Mouse (Mus musculus) naive thymus-derived CD4-positive, alpha-beta T cell, adult 2 months (primary cell): ENCODE measurements around the gene Marcksl1.

Experiments
- DNase-seq: peaks from one replicate; pipeline ENCODE4 v3.0.0-alpha.2; 2011; ENCODE audit warnings: low read depth

The Marcksl1 gene

DNA sequence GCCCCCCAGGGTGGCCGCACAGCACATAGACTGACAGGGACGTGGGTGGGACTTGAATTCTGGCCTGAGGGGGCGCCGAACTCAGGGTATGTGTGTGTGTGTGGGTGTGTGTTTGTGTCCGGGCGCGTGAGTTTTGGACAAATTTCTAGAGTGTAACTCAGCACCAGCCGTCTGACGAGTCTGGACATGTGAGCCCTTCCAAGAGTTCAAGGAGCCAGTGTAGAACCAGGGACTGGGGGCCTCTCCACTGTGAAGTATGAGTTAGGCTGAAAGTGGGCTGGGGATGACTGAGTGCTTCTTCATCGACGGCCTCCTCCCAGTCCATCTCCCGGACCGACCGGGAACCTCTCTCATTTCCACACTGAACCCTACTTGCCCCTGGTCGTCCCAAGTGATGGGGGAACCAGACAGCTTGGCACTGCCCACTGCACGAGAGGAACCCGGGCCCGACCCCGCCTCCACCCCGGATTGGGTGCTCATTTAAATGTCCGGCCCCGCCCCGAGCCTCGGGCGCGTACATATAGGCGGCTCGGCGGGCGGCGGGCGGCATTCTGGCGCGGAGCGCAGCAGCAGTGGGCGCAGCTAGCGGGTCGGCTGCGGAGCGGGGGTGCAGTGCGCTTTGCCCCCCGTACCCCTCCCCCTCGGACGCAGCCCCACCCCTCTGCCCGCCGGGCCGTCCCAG is at the start of gene Marcksl1:
Gene Marcksl1, plus strand, starts transcription at position 496 of the 682 bp plus-strand sequence.
- DNase-seq = peak; percentile 81

DNA sequence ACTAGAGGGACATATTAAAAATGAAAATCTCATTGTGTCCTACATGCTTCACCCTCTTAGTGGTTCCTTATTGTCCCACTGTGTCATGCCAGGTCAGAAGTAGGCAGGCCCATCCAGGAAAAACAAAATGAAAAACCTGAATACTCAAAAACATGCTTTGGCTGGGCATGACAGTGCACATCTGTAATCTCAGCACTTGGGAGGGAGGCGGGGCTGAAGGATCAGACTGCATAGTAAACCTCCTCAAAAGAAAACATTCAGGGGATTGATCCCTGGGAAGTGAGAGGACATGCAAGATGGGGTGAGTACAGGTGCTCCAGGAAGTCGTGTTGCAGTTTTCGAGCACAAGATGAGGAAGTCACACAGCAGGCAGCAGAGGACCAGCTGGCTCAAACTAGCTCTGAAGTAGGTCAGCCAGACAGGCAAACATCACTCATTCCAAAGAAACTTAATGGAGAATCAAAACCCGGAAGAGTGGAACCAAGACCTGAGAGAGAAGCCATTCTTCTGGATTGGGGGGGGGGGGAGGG is 49.0 kb upstream of the Marcksl1 start:
- no peak for DNase-seq

DNA sequence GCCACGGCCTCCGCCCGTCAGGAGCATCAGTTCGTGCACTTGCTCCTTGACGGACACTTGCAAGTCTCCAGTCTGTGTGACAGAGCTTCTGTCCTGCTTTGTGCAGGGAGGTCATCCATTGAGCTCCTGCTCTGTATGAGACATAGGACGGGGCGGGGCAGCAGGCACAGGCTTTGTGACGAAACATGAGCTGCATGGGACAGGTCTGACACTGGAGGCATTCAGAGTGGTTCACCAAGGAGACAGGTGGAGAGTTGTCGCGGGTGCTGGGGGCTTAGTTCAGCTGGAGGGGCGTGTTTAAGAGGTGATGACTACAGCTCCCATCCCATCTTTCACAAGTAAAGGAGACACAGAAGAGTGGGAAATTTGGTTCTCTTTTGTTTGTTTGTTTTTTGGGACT is 37.3 kb upstream of the Marcksl1 start:
- no peak for DNase-seq

DNA sequence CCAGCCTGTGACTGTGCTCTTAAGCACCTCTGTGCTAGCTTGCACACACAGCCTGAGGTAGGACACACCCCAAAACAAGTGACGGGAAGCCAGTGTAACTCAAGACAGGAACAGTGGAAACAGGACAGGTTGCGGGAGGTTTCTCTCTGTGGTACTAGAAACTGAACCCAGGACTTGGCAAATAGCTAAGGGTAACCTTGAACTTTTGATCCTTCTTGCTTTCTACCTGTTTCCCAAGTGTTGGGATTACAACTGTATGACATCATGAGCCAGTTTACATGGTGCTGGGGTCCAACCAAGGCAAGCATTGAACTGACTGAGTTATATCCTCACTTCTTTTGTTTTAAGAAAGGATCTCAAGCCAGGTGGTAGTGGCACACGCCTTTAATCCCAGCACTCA is 33.5 kb upstream of the Marcksl1 start:
- no peak for DNase-seq

DNA sequence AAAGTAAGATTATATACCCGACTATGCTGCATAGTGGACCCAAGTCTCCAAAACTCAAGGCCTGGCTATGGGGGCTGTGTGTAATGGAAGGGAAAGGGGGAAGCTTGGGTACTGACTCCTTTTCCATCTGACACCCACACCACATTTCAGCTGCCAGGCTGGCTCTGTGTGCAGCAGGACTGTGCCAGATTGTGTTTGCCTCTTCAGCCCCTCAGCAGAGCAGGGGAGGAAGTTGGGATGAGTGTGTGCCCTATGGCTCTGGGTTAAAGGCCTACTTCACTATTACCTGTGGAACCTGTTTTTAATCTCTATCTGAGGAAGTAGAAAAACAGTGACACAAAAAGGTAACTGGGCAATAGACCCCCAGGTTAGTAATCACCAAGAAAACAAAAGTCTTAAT is 32.3 kb upstream of the Marcksl1 start:
- no peak for DNase-seq

DNA sequence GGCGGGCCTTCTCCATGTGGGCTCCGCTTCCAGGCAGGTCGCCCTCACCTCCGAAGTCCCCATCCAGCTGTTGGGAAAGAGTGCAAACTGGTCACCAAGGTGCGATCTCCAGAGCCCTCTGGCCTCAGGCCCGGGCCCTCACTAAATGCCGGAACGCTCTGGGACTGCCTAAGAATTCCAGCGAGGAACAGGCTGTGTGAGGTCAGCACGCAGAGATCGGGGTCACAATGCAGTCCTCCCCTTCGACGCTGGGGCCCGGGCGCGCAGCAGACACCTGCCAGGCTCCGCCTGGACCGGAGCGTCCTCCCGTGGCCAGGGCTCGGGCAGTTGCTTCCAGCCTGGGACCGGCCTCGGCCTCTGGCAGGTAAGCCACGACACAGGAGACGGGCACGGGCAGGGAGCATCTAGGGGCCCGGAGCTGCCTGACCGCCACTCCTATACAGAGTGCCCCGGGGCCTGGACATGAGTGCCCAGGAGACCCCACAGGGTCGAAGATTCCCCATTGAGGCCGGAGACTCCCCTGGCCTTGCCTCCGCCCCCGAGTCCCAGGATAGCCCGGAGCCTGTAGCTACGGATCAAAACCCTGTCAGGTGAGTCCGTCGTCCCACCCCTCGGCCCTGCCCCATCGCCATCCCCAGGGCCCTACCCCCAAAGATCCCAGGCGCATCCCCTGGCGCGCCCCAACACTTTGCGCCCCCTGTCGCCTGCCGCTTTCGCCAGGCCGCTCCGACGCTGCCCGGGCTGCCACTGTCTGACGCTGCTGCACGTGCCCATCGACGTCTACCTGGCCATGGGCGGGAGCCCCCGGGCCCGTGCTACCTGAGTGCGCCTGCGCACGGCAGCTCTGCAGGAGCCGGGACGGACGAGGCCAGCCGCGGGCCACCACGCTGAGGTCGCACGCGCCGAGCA is 22.2 kb upstream of the Marcksl1 start, which contains the start of the genes Tssk3 and Fam229a:
Gene Tssk3, minus strand, starts transcription at position 51 of the 909 bp plus-strand sequence.
Gene Fam229a, plus strand, starts transcription at position 219 of the 909 bp plus-strand sequence.
- no peak for DNase-seq

DNA sequence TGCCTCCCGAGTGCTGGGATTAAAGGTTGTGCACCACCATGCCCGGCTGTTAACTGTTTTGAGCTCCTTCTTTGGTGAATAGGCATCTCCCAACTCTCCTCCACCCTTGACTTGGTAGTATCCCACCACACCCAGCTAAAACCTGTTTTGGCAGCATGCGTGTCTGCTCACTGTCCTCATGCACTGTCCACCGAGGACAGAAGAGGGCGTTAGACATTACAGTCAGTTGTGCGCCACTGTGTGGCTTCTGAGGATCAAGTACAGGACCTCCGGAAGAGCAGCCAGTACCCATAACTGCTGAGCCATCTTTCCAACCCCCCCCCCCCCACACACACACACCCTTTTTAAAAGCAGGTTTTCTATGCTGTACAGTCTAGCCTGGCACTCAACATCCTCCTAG is 18.7 kb upstream of the Marcksl1 start:
- DNase-seq = no peak

DNA sequence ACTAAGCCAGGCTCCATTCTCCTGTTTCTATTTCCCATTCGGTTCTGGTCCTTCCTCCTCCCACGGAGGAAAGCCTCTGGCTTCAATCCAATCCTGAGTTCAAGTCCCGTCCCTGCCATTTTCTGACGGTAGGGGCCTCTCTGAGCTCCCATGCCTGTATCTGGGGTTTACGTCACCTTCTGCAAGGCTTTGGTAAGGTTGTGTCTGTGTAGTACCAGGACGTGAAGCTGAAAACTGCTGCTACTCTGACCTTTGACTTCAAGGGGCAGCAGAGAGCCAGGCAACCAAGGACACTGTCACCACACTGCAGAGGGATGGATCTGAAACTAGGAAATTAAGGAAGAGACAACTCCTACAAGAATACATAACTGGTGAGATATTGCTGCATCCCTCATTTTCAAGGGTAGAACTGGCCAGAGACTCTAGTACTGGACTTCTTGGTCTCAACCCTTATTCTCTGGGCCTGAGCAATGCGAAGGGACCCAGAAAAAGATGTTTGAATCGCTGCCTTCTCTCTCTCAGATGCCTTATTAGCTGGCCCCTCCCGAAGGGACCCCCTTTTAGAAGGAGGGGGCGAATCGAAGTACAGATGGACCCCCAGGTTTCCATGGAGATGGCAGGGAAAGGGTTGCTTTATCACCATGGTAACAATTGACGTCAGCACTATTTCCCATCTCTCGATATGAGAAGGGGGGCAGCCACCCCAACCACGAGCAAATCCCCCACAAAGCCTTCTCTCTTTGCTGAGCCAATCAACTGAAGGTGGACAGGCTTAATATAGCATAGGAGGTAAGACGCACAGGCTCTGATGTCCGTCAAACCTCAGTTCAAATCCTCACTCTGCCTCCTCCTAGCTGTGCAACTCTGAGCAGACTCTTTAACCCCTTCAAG is 17.5 kb upstream of the Marcksl1 start:
- peak; percentile 42 for DNase-seq

DNA sequence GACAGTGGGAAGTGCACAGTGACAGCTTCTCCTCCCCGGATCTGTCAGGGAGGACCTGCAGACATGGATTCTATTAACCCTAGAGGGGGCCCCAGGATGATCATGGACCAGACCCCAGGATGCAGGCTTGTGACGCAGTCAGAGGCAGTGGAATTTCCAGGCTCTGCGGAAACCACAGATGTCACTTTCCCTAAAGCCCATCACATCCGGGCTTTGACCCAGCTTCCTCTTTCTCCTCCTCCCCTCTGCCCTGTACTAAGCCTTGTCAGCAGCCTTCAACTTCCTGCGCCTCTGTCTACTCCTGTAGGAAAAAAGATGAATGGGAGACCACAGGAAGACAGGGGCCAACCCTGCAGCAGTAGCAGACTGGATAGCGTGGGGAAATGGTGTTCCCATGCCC is 16.8 kb upstream of the Marcksl1 start:
- peak; percentile 46 for DNase-seq

DNA sequence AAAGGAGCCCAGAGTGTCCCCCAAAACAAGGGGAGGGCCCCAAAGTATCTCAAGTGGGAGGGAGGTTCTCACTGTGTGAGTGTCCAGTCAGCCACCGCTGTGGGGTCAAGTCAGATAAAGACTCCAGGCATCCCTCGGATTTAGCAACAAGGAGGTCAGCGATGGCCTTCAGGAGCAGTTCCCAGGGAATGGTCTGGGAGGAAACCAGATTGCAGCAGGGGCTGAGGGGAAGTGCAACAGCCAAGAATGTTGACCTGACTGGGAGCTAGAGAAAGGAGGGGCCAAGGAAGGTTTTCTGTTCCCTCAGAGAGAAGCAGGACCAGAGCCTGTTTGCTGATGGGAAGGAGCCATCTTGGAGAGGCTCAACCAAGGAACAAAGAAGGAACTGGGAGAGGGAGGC is 14.4 kb upstream of the Marcksl1 start:
- DNase-seq = no peak

DNA sequence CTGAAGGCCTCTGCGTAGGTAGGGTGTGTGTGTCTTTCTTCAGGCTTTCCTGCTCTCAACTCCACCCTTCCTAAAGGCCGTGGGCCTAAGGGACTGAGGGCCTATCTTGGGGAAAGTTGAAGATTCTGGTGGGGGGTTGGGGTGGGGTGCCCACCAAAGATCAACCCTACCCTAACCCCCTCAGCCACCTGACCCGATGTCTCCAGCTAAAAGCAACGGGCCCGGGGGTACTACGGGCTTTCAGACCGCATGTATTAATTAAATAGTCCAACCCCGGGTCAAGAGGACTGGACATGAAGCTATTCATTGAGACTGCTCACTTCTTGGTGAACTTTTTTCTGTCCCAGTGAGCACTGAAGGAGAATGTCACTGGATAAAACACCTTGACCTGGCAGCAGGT is 13.4 kb upstream of the Marcksl1 start:
- no peak for DNase-seq

DNA sequence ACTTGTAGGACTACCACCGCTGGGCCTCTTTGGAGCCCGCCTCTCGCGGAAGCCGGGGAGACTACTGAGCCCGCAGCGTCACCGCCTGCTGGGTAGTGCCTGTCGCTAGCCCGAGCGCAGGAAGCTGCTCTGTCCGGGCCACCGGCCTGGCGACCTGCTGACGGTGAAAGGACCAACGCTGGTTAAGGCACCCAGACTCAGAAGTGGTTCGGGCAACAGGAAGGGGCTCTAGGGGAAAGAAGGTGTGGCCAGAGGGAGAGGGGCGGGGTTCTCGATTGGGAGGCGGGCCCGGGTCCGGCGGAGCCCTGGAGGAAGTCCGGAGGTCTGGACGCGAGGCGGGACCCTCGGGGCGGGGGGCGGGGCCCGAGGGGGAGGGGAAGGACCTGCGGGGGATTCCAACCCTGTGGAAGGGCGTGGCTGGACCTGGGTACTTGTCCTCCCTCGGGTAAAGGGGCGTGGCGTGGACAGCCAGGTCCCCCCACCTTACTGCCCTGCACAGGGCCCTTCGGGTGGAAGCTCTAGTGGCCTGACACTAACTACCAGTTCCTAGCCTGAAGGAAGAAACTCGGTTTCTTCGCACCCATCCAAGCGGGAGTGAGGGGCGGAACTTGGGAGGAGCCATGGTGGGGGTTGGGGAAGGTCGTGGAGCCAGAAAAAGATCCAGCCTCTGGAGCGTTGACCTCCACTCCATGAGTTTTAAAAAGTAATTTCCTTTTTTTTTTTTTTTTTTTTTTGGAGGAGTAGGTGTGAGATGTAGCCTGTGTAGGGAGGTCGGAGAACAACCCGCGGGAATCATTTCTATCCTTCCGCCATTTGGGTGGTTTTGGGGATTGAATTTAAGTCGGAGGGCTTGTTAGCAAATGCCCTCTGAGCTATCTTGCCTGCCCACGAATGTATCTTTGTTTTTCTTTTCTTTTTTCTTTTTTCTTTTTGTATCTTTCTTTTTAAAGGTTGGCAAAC is 12.5 kb upstream of the Marcksl1 start:
- peak; percentile 74 for DNase-seq

DNA sequence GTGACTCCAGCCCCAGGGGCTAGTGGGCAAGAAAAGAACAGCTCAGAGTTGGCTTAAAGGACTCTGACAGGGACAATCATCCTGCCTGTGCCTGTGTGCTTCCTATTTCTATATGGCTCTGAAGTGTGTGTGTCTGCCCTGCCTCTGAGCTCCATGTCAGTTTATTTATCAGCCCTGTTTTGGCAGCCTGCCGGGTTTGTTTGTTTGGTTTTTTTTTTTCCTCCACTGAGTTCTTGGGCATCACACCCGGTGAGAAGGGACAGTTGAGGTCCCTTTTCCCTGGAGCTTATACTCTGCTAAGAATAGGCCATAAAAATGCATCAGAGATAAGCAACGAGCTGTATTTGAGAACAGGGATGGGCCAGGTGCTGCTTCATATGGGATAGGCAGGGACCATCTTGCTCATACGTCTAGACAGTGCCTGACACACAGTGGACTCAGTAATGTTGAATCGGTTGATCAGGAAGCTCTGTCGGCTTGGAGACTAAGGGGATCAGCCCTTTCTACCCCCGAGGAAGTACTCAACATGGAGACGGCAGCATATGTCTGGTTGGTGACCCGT is 11.0 kb upstream of the Marcksl1 start:
- DNase-seq = no peak

DNA sequence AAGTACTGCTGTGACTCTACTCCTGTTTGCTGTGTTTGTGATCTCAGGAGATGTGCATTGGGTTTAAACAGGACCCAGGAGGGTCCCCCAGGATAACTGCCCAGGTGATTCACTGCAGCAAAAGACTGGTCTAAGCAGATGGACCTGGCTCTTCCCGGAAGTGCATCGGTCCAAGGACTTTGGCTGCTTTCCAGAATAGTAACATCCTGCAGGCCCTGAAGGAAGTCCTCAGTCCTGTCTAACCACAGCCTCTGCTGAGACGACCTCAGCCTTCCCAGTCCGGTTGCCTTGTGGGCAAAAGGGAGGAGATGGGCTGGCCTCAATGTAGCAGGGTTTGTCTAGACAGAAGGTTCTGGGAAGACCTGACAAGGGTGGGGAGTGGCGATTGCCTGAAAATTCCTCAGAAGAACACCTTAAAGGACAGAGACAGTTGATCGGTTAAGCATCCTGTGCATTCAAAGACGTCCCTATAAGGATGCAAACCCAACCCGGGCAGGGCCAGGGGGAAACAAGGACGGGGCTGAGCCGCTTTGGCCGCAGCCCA is 10.4 kb upstream of the Marcksl1 start:
- DNase-seq = no peak

DNA sequence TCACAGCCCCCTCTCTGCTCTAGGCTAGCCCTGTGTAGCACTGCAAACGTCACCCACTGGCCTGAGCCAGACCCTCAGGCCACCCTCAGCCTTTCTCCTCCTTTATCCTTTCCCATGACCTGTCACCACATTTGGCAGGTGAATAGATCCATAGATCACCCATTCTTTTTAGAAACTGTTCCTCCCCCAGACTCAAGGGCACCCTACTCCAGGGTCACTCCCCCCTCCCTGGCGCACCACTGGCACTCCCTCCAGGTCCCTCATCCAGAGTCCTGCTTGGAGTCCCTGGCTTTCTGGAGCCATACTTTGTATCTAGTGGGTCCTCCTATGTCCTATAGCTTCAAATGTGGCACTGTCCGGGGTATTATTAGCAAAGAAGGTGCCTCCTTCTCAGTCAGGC is 7.9 kb upstream of the Marcksl1 start:
- DNase-seq = no peak

DNA sequence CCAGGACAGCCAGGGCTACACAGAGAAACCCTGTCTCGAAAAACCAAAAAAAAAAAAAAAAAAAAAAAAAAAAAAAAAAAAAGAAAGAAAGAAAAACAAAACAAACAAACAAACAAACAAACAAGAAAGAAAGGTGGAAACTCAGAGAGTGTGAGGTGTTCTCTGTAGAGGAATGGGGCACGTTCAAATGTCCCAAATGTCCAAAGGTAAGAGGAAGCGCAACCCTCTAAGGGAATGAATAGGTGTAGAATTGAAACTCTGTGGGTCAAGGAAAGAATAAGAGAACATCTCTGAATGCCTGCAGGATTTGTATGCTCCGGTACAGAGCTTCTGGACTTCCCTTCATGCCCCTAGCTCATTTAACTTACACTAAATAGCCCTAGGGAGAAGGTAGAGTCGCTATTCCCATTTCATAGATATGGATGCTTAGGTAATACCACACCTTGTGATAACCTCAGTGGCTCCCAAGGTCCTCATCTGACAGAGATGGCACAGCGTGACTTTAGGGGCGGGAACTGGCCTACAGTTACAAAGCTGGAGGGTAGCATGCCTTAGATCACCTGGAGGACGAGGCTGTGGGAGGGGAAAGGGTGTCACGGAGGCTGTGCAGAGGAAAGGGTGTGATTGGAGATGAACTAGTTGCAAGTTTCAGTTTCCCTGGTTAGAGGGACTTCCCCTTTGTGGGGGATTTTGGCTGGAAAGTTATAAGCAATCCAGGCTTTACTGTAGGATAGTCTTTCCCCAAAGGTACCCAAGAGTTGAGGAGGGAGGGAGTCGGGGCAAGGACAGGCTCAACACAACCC is 5.7 kb upstream of the Marcksl1 start:
- DNase-seq = peak; percentile 36

DNA sequence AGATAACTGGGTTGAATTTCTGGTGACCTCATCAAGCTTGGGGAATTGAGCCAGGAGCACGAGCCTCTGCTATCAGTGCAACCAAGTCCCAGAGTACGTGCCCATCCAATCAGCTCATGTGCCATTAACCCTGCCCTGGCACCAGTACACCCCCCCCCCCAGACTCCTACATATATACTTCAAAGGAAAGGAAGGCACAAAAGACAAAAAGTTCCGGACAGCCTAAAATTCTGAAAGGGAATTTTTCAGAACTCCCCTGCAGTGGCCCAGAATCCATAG is 5.2 kb upstream of the Marcksl1 start:
- no peak for DNase-seq

DNA sequence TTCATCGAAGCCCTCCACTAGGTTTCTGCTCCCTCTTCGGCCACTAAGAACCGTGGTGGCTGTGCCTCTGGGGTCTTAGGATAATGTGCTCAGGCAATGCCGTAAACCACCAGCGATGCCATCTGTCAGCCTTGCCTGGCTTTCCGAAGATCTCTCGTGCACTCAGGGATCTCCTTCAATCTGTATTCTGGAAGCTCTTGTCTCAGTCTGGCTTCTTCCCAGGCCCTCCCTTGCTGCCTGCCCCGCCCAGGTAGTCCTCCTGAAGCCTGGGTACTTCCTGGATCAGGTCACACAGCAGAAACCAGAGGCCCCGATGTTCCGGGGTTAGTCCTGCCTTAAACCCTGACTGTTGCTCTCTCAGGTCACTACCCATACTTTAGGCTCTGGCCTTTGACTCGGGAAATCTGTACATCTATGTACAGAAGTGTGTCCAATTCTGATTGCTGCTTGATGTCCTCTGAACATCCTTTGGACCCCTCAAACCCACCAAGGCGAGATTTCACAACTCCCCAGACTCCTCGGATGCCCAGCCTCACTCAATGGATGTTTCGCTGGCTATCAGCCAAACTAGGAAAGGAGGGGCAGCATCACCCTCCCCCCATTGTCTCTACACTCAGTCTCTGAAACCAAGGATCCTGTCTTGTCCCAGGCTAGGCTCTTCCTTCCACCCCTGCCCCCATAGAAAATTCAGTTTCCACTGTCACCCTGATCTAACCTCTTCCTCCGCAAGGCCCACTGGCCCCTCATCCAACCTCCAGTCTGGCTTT is 4.4 kb upstream of the Marcksl1 start:
- DNase-seq = no peak

DNA sequence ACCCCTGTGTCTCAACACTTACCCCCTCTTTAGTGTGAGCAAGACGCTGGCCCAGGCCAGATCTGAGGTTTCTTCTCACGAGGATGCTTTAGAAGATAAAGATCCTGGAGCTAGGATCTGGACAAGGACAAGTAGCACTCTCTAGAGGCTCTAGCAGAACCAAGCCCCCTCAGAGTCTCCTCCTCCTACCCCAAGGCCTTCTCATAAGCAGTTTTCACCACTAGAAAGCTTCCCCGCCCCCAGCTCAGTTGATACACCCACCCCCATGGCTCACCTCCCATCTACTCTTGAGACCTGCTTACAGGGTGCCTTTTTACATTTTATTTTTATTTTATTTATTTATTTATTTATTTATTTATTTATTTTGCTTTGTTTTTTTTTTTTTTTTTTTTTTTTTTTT is 3.7 kb upstream of the Marcksl1 start:
- no peak for DNase-seq
